Mouse (Mus musculus): ENCODE data around the gene Ldhc. TPM values are rescaled to one million over a fixed set of nuclear protein-coding genes. Genes with fewer than 3 reads are reported as not detected.

Gene Ldhc
- polyA plus RNA-seq, 1 experiment from 2014 or later: not detected

DNA sequence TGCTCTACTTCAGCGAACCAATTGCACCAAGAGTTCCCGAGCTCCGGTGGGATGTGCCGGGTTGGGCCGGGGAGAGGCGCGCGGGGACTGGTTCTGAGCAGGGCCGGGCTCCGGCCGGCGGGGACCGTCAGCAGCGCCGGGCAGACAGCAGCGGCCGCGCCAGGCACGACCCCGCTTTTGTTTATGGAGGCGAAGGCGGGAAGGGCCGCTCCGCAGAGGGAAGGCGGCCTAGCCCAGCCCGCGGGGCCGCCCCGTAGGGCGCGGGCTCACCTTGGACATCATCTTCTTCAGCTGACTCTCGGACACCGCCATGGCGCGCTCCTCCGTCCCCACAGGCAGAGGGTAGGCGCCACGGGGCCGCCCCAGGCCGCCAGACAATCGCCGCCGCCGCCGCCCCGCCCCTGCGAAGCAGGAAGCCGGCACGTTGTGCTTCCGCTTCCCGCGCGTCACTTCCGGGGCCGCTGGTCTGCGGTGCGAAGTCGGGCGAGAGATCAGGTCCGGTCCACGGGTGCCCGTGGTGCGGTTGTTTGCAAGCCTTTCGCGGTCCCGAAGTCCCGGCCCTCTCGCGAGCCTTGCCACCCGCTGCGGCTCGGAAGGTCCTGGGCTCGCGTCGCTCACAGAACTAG, 58.7 kb downstream of the Ldhc start, which contains the start of gene Tsg101:
Gene Tsg101, minus strand, starts transcription at position 419 of the 626 bp plus-strand sequence.
- peaks cover 25% of the 10 kb centered on the region for H3K36me3 ChIP-seq

DNA sequence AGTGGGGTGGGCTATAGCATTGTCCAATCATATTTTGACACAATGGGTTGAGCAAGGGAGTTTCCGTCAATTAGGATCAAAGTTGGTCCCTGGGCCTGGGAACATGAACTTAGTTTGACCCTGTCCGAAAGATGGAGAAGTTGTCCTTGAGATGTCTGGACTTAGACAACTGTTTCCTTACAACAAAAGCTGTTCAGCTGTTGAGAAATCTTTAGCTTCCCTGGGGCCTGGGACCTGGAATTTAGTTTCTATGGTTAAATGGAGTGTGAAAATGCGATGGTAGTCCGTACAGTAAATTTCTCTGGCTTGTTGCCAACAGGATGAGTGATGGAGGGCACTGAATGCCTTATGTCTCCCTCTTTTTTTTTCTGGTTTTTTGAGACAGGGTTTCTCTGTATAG, 61.1 kb downstream of the Ldhc start:
- no peak for ATAC-seq (ENCODE audit: insufficient number of reproducible peaks, insufficient read depth, low FRiP score, low TSS enrichment, low read depth)
- peaks cover 16% of the 10 kb centered on the region for H3K4me1 ChIP-seq (replicated peaks)
- WGBS: 79% methylated on average over 4 of the region's 4 CpGs
- no peak overlapping the region for H3K9ac ChIP-seq (replicated peaks)
- H3K36me3 ChIP-seq: peaks cover 9% of the 10 kb centered on the region
- H3K4me2 ChIP-seq: no peak overlapping the region
- H3K9me3 ChIP-seq: no peaks in the 10 kb centered on the region
- H3K27me3 ChIP-seq: no peaks in the 10 kb centered on the region
- no peak overlapping the region for H3K27ac ChIP-seq
- H3K4me3 ChIP-seq (replicated peaks): no peak overlapping the region

More for the DNA sequence above, 58.7 kb downstream of the Ldhc start, which contains the start of gene Tsg101:
- H3K9ac ChIP-seq (replicated peaks): peak within 1 kb of the TSS; percentile 95
- under 1% methylated on average over 75 of the region's 75 CpGs for WGBS
- H3K4me1 ChIP-seq (replicated peaks): peaks cover 16% of the 10 kb centered on the region
- H3K4me3 ChIP-seq (replicated peaks): peak within 1 kb of the TSS; percentile 91
- H3K4me2 ChIP-seq: peak within 1 kb of the TSS; percentile 66
- H3K27ac ChIP-seq: peak within 1 kb of the TSS; percentile 97
- peak; percentile 89 for ATAC-seq (ENCODE audit: insufficient number of reproducible peaks, insufficient read depth, low FRiP score, low TSS enrichment, low read depth)
- no peaks in the 10 kb centered on the region for H3K27me3 ChIP-seq
- H3K9me3 ChIP-seq: no peaks in the 10 kb centered on the region

Other genes with a start within 250 kb of the Ldhc start
- 11.1 and 12.1 TPM in 2 replicates for gene Sergef, start 221.4 kb upstream of the Ldhc start, polyA plus RNA-seq (2016; fragmentation: Nextera tagmentation; extraction: Ambion mirVana)
- gene Tph1, start 188.7 kb upstream of the Ldhc start, polyA plus RNA-seq (2016; fragmentation: Nextera tagmentation; extraction: Ambion mirVana): not detected in 2 replicates
- 41.3 and 44.4 TPM in 2 replicates for gene Saal1, start 150.5 kb upstream of the Ldhc start, polyA plus RNA-seq (2016; fragmentation: Nextera tagmentation; extraction: Ambion mirVana)
- gene Saa3, start 145.5 kb upstream of the Ldhc start, polyA plus RNA-seq (2016; fragmentation: Nextera tagmentation; extraction: Ambion mirVana): 0.20 and 0.36 TPM in 2 replicates
- not detected in 2 replicates for gene Saa4, start 128.6 kb upstream of the Ldhc start, polyA plus RNA-seq (2016; fragmentation: Nextera tagmentation; extraction: Ambion mirVana)
- gene Saa1, start 118.2 kb upstream of the Ldhc start, polyA plus RNA-seq (2016; fragmentation: Nextera tagmentation; extraction: Ambion mirVana): 0.35 and 0.49 TPM in 2 replicates
- 0.61 and 2.3 TPM in 2 replicates for gene Saa2, start 109.4 kb upstream of the Ldhc start, polyA plus RNA-seq (2016; fragmentation: Nextera tagmentation; extraction: Ambion mirVana)
- 24.0 and 25.3 TPM in 2 replicates for gene Hps5, start 65.1 kb upstream of the Ldhc start, polyA plus RNA-seq (2016; fragmentation: Nextera tagmentation; extraction: Ambion mirVana)
- 51.3 TPM in 2 replicates for gene Gtf2h1, start 65.1 kb upstream of the Ldhc start, polyA plus RNA-seq (2016; fragmentation: Nextera tagmentation; extraction: Ambion mirVana)
- 1,576 and 1,625 TPM in 2 replicates for gene Ldha, start 19.7 kb upstream of the Ldhc start, polyA plus RNA-seq (2016; fragmentation: Nextera tagmentation; extraction: Ambion mirVana)
- gene Tsg101, start 58.8 kb downstream of the Ldhc start, polyA plus RNA-seq (2016; fragmentation: Nextera tagmentation; extraction: Ambion mirVana): 221 and 230 TPM in 2 replicates
- gene Uevld, start 97.3 kb downstream of the Ldhc start, polyA plus RNA-seq (2016; fragmentation: Nextera tagmentation; extraction: Ambion mirVana): 11.6 and 12.1 TPM in 2 replicates
- not detected in 2 replicates for gene Gm9999, start 122.4 kb downstream of the Ldhc start, polyA plus RNA-seq (2016; fragmentation: Nextera tagmentation; extraction: Ambion mirVana)
- 17.3 and 17.5 TPM in 2 replicates for gene Spty2d1, start 147.2 kb downstream of the Ldhc start, polyA plus RNA-seq (2016; fragmentation: Nextera tagmentation; extraction: Ambion mirVana)
- 19.4 and 19.5 TPM in 2 replicates for gene Tmem86a, start 189.4 kb downstream of the Ldhc start, polyA plus RNA-seq (2016; fragmentation: Nextera tagmentation; extraction: Ambion mirVana)